Mouse (Mus musculus): Measurements from ENCODE around the gene Gm20532.
A peak's percentile ranks its signal among the peaks of the same experiment; 100 is the strongest.

Gene Gm20532

DNA sequence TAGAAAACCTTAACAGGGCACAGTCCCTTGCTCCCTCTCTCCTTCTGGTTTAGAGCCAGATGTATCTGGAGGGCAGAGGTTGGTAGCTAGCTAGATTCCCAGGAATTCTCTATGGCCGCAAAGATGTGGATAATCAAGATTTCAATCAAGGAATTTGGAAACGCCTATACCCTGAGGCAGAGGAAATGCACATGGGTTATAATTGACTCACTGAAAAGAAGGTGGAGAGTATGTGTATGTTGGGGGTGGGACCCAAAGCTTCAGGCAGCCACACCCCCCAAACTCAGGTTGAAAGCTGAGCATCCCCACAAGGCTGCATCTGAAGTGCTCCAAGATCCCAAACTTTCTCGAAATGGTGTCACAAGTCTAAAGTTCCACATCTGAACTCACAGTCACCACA, 12.0 kb downstream of the Gm20532 start:
- no peak for DNase-seq

DNA sequence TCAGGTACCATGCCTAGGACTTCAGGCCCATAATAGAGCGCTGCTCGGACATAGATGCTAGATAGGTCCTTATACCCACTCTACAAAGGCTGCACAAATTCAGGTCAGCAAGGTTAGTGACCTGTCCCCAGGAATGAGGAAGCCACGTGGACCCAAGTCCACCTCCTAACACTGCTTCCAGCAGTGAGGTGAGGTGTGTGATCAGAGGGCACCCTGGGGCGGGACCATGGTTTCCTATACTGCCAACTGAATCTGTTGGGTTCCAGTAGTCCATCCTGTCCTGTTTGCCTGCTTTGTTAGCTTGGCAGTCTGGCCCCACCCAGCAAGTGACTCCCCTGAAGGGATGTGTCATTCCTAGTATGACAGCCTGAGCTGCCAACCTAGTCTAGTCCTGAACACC, 13.5 kb downstream of the Gm20532 start:
- no peak for DNase-seq

DNA sequence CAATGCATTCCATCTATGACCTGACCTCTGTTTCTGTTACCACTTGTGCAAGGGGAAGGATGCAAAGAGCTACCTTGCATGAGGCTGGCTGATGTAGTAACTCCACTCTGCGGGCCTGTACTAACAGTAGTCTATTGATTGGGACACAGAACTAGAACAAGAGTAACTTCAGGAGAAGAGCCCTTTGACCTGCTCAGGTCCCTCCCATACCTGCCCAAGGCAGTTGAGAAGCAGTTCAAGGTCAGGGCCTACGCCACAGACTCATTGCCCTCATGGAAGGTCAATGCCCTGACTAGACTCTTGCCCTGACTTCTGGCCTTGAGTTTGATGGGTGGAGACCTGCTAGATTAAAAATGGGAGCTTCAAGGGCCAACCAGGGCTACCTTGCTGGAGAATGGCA, 14.2 kb downstream of the Gm20532 start:
- no peak for DNase-seq

DNA sequence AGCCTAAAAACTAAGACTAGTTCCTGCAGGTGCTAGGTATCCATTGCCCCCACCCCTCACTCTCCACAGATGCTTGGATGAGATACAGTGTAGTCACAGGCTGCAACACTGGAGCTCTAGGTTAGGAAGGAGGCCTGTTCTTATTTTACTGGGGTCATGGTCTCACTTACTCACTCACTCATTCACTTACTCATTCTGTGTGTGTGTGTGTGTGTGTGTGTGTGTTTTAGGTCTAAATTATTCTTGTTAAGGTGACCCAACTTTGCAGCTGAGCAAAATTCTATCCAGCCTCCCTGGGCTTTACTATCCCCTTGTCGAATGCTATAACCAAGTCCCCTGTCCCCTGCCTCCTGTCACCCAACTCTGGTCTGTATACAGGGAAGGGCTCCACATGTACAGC, 15.2 kb downstream of the Gm20532 start:
- DNase-seq: no peak

DNA sequence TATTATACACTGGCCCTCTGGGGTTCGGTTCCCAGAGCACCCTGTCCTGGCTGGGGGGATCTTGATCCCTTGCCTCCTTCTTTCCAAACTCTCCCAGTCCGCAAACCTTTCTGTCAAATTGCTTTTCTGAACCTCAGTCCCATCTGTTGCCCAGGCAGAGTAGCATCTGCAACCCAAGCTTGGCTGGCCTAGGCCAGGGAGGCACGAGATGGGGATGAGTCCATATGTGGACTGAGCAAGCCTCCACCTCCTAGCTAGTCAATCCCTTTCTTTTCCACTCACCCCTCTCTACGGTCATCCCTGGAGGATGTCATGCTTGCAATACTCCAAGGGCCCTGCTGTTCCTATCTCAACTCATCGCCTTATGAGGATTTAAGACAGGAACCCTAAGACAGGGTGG, 16.2 kb downstream of the Gm20532 start:
- DNase-seq: no peak

DNA sequence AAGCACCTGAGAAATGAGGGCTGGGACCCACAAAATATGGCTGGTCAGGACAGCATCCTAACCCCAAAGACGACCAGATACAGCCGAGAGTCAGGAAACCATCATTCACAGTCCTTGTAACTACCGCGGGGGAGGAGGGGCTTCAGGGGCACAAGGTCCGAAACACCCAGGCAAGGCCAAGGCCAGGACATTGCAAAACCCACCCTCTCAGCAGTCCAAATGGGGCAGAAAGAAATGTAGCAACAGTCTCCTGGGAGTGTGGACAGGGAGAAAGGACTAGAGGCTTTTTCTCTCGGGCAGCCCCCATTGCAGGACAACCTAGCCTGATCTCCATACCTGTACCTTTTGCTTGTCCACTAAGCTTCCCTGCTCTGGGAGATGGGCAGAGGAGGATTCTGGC, 16.7 kb downstream of the Gm20532 start:
- no peak for DNase-seq

DNA sequence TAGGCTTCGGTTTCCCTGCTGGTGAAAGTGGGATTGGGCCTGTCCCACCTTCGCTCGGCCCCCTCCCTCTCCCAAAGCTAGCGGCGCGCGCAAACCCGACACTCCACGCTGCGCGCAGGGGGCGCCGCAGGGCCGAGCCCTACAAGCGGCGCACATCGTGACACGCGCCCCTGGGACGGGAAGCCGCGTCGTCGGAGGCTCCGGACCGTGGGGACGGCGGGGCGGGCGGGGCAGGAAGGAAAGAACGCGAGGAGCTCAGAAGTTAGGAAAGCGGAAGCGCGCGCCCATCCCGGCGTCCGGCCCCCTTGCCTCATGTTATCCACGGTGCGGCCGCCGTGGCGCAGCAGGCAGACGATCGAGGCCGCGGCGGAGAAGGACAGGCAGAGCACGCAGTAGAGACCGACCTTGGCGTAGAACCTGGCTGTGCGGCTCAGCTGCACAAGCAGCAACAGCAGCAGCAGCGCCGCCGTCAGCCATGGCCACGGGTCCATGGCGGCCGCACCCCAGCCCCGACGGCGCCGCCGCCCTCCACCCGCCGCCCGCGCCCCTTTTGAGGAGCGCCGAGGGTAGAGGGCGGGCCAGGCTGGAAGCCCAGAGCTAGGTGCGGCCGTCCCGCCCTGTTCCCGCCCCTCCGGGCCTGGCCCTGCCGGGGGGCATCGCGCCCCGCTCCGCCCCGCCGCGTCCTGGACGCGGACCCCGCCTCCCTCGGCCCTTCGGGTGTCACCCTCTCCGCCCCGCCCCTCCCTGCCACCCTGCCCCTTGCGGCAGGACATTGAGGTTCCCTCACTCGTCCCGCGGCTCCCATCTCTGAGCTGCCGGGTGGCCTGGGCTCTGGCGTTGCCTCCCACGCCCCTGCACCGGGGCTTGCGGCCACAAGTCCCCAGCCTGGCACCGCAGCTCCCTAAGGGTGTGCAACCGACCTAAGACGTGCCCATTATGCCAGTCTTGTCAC, 17.6 kb downstream of the Gm20532 start, which contains the start of gene Agpat2:
Agpat2 (minus strand) TSS at position 698 of the 952 bp plus-strand sequence.
- DNase-seq: peak; percentile 77 to 79

DNA sequence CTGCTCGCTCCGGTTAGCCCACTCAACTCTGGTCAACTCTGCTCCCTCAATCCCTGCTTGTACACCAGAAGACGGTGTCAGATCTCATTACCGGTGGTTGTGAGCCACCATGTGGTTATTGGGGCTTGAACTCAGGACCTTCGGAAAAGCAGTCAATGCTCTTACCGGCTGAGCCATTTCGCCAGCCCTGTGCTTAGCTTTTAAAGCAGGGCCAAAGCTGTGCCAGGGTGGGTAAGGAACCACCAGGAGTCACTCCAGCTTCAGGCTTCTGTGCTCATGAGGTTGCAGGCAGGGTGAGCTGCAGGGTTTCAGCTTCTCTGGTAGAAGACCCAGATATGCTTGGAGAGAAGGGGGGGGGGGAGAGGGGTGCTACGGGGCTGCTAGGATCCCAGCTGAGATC, 18.9 kb downstream of the Gm20532 start:
- no peak for DNase-seq

DNA sequence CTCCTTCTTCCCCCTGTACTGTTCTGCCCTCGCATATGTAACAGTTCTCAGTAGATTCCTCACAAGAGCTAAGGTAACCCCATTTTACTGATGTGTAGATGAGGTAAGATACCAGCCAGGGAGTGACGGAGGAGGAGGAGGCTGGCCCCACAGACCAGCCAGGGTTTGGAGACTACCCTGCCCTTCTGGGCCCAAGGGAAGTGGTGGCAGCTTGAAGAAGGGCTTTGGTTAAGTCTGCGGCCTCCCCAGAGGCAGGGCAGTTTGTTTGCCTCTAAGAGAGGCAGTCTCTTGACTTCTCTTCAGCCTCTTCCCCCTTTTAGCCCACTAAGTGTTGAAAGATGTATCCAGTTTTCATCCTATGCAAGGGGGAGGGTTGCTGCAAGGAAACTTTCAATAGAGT, 20.1 kb downstream of the Gm20532 start:
- no peak for DNase-seq

DNA sequence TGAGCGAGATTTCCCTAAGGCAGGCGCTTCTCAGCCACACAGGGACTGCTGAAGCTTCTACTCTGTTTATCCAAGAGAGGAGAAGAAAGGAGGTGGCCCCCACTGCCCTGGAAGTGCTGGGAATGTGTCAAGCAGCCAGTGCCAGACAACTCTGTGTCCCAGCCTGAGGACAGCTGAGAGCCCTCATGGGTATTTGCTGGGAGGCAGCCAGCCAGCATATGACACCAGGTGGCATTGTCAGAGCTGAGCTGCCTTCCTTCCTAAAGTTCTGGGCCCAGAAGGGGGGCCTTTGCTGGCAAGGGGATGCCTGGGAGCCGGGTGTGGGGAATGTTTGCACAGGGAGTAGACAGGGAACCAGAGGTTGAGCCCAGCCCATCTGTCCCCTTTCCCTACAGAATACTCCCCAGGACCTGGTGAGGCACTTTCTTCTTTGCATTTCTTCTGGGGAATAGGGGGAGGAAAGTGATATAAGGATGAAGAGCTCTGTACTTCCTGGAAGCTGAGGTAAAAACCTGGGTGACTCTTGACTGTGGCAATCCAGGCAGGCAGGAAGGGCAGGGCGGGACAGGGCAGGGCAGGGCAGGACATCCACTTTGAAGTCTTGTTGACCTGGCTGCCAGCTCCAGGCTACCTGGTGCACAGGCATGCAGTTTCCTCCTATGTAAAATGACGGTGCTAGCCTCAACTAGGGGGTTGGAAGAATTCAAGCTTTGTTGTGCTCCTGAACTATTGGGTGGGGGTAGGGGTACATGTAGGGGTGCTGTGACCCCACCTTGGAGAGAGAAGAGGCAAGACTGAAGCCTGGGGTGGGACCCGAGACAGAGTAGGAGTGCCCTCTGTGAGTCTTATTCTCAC, 20.8 kb downstream of the Gm20532 start:
- no peak for DNase-seq

DNA sequence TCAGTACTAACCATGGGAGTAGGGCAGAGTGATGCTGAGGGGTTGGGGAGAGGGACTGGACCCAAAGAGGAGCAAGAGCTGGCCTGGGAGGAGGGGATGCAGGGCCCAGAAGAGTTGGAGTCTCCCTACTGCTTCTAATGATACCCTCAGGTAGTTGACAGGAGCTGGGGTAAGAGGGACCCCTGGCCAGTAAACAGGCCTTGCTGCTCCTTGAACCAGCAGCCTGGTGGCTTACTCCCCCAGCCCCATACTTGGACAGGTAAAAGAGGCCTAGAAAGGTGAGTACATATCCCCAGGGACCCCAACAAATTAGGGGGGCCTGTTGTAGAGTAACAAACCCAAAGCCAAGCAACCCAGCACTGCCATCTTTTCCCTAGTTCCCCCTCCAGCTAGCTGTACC, 22.3 kb downstream of the Gm20532 start:
- no peak for DNase-seq

DNA sequence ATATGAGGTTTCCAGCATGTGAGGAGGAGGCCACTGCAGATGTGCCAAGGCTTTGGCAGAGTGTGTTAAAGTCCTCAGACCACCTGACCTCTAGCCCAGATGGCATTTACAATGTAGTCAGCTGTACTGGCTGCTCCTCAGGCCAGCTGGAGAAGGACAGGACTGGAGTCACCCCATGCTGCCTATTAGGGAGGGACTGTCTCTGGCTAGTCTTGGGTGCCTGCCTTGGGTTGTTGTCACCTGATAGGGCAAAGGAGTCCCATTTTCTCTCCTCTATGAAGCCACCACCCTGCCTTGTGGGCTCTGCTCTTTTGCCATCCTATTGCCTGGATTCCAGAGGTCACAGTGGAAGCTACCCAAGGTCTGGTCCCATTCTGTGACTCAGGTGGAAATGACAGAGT, 22.8 kb downstream of the Gm20532 start:
- DNase-seq: no peak

DNA sequence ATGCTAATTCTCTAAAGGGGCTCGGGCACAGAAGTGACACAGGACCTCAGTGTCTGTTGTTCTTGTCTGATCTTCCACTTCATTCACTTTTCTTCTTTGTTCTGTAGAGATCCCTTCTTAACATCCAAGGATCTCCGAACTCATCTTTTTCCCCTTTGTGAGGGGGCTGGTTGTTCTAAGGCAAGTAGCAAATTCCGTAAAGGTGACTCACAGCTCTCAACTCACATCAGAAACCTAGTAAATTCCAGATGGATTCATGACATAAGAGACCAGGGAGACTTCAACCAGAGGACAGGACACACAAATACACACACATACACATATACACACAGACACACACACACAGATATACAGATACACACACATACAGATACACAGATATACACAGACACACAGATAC, 24.1 kb downstream of the Gm20532 start:
- DNase-seq: no peak

DNA sequence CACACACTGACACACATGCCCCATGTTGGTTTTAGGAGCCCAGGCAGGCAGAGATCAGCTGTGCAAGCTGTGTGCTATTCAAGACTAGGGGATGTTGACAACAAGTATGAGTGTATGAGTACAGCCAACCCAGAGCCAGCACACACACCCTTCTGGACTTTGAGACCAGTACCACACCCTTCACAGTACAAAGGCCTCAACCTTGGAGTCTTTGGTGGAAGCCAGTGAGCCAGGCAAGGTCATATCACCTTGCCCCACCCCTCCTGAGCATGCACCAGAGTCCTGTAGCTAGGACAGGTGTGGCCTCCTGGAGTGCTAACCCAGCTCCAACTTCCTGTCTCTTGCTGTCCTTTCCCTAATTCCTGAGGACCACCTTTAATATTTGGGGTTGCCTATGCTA, 24.6 kb downstream of the Gm20532 start:
- DNase-seq: no peak

DNA sequence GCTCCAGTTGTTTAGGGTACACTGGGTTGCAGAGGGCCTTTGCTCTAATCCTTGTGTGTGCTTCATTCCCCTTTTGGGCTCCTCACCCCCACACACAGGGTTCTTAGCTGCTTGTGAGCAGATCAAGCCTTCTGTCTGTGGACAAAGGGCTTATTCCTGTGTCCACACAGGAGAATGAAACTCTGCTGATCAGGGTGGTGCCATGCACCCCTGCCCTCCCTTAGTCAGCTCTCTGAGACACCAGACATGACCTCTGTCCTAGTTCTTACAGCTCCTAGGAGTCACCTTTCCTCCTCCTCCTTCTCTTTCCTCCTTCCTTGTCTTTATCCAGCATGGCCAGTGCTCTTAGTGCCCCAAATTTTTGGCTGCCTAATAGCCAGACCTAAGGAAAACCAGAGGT, 25.5 kb downstream of the Gm20532 start:
- no peak for DNase-seq

DNA sequence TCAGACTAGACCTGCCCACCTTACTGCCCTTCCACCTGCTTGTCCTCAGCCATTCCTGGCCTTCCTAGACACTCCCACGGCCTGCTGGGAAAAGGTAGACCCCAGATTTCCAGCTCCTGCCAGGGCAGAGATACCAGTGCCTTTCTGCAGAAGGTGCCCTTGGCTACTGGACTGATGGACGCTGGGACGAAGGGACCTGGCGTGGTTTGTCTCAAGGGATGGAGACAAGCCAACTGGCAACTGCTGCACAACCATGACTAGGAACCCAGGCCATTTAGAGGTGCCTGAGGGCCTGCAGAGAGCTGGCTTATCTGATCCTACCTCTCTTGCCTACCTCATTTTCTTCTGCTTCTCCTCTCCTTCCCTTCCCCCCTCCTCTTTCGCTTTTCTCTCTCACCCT, 28.5 kb downstream of the Gm20532 start:
- no peak for DNase-seq

DNA sequence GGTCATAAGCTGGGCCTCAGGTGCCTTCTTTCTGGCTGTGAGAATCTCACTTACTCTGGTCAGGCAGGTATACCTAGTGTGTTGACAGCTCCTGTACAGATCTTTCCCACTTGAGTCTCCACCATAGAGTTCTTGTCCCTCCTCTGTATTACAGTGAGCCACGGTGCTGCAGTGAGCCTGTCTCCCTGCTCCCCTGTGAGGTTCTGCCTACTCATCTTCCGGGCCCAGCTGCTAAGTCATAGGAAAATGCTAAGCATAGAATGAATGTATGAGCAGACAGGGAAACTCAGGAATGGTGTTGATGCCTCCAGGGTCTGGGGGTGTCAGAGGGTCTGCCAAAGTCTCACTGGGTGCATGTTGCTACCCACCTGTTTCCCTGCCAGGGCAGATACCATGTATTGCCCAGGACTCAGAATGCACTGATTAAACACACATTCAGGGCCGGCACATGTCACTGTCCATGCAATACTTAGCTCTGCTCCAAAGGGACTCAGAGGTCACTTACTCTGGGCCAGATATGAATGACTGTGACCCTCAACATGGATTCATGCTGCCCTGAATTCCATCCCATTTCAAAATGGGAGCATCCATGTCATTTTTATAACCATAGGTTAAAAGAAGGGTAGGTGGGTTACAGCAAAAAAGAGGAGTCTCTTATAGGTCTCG, 29.2 kb downstream of the Gm20532 start:
- no peak for DNase-seq

DNA sequence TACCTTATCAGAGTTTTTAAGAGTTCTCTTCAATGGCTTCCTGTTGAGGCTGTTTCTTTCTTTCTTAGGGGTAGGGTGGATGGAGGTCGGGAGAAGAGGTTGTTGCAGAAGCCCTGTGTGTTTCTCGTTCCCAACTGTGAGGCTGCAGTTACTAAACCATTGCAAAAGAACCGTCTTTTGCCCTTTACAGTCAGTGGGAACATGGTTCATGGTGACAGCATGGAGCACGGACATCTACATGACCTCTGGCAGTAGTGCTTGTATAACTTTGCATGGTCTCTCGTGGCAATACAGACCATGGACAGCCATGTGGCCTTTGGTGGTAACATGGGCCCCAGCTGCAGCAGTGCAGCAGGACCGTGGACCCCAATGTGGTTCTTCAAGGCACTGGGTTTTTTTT, 30.9 kb downstream of the Gm20532 start:
- DNase-seq: no peak

DNA sequence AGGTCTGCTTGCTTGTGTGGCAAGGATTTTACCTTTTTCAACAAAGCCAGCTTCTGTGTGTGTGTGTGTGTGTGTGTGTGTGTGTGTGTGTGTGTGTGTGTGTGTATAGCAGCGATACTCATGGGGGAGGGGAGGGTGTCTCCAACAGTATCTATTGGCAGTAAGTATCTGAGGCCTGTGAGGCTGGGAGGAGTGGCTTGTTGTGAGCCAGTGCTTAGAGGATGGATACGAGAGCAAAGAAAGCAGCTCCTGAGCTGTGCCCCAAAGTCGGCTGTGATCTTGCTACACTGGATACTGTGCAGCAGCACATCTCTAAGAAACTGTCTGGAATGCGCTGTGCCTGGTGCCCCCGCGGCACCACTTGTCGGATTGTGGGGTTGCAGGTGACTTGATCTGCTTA, 31.5 kb downstream of the Gm20532 start:
- no peak for DNase-seq

DNA sequence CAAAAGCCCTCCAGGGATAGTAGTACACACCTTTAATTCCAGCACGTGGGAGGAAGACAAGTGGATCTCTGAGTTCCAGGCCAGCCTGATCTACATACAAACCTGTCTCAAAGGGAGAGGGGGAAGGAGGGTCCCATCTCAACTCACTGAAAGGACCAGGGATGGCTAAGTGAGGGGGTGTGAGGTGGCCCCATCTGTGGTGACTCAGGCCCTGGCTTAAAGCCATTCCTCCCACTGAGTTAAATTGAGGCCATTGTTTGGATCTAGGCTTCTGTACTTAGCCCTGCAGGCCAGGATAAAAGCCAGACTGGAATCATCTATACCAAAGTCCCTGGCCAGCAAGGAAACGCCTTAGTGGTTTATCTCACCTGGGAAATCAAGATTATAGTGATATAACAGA, 34.8 kb downstream of the Gm20532 start:
- no peak for DNase-seq

DNA sequence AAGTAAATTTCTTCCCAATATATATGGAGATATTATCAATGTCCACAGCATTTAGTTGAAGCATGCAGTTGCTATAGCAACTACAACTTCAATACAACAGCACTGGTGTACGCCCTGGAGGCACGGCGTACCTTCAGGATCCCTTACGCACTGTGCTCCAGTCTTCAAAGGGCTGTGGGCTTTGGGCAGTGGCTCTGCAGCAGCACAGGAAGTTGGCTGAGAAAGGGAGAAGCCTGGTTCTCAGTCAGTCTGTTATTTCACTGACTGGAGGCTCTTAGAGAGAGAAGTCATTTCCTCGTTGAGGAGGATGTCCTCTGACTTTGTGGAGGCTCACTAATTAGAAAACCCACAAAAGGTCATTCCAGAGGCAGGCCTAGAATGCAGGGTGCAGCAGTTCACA, 36.5 kb downstream of the Gm20532 start:
- DNase-seq: no peak

DNA sequence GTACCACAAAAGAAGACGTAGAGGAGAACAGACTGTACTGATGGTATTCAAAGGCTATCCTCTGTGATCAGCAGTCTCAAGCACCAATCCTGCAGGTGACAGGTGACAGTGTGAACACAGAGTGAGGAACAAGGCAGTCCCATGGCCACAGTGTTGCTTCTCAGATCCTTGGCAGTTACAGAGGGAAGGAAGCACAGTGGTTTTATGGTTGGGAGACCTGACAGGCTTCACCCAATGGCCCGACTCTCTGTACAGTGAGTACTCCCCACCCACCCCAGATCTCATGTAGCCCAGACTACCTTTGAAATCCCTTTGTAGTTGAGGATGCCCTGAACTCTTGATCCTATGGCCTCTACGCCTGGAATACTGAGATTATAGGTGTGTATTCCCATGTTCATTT, 39.0 kb downstream of the Gm20532 start:
- DNase-seq: no peak

DNA sequence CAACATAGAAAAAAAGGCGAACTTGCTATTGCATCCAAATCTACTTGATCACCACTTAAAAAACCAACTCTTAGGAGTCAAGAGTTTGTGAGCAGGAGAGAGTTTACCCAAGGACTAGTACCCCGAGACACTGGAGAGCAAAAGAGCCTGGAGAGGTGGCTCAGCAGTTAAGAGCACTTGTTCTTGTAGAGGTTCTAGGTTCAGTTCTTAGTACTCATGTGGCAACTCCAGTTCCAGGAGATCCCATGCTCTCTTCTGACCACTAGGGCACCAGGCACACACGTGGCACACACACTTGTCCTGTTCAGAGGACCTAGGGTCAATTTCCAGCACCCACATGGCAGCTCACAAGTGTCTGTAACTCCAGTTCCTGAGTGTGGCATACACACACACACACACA, 39.6 kb downstream of the Gm20532 start:
- DNase-seq: no peak
